8 mouse cellular contexts compared by ENCODE assay signal in genomic region chr9:66974721-66975225, GRCm38 (mm10). TPM values are rescaled to one million over a fixed set of nuclear protein-coding genes. Genes with fewer than 3 reads are reported as not detected.
DNase-seq lines count a peak whose midpoint lies in the region; ATAC-seq and TF ChIP-seq lines count a peak whose summit lies in the region.

No protein-coding gene starts in this region.

- under 1% methylated on average over 41 of the region's 41 CpGs for WGBS in embryonic facial prominence, embryonic 13.5 days
- under 1% methylated on average over 41 of the region's 41 CpGs for WGBS in heart, adult 2 months
- WGBS in kidney, adult 2 months, result under 1% methylated on average over 41 of the region's 41 CpGs

- peak overlapping the region; percentile 67 for H3K4me2 ChIP-seq in embryonic facial prominence, embryonic 13.5 days

- peak; percentile 88 for DNase-seq in CD4-positive, CD25-positive, alpha-beta regulatory T cell, adult 2 months (ENCODE audit: low read depth, low spot score)
- DNase-seq in adrenal gland, postnatal 4 days (ENCODE audit: low spot score in 2 of 2), result peak; percentile 26 to 52
- peak; percentile 81 to 85 for DNase-seq in heart, adult 2 months
- peak; percentile 93 for DNase-seq in kidney, adult 2 months
- peak; percentile 86 for DNase-seq in liver
- DNase-seq in monocyte, adult 2 months (ENCODE audit: low read depth in 1 of 2, low spot score in 2 of 2), result peak; percentile 75 to 83
- DNase-seq in spleen, postnatal 36 days (ENCODE audit: low spot score in 2 of 2), result peak; percentile 91 to 92

- H3K27me3 ChIP-seq in embryonic facial prominence, embryonic 13.5 days, result no peaks in the 10 kb centered on the region
- no peaks in the 10 kb centered on the region for H3K27me3 ChIP-seq in heart, adult 2 months (ENCODE audit: control insufficient read depth, insufficient read depth, low read length)
- no peaks in the 10 kb centered on the region for H3K27me3 ChIP-seq in kidney, adult 2 months (replicated peaks; ENCODE audit: control insufficient read depth, insufficient read depth, low read length)

- no peak for TF ChIP-seq EP300 in heart, adult 2 months (IDR thresholded peaks at IDR 0.05; ENCODE audit: insufficient read depth, low read depth, low read length)

- intact Hi-C loops in heart, adult 2 months (cut with DNase I), result loop anchor here (2.0 kb wide), 2 partner anchors 28 to 68 kb away; partner anchors contain the start of gene Rps27l

- peaks cover 14% of the 10 kb centered on the region for H3K36me3 ChIP-seq in embryonic facial prominence, embryonic 13.5 days
- no peaks in the 10 kb centered on the region for H3K36me3 ChIP-seq in heart, adult 2 months (ENCODE audit: control insufficient read depth, insufficient read depth, low read length)
- H3K36me3 ChIP-seq in kidney, adult 2 months (ENCODE audit: control insufficient read depth, insufficient read depth, low read length), result no peaks in the 10 kb centered on the region; the same call in 1 of the 2 replicates

- peak; percentile 32 for TF ChIP-seq CTCF in heart, adult 2 months (IDR thresholded peaks at IDR 0.05)
- TF ChIP-seq CTCF in kidney, adult 2 months (conservative IDR thresholded peaks at IDR 0.05; ENCODE audit: insufficient read depth, insufficient read length, low read depth, low read length), result no peak

- TF ChIP-seq POLR2A in heart, adult 2 months (IDR thresholded peaks at IDR 0.05; ENCODE audit: insufficient read depth, low read depth, low read length), result no peak; the same call in 1 of the 2 replicates
- no peak for TF ChIP-seq POLR2A in kidney, adult 2 months (IDR thresholded peaks at IDR 0.05; ENCODE audit: low read depth, low read length)

- peaks cover 10% of the 10 kb centered on the region; the same call in 1 of the 2 replicates for H3K4me1 ChIP-seq in embryonic facial prominence, embryonic 13.5 days
- no peaks in the 10 kb centered on the region for H3K4me1 ChIP-seq in heart, adult 2 months (ENCODE audit: control insufficient read depth, insufficient read depth, low read length)
- H3K4me1 ChIP-seq in kidney, adult 2 months (ENCODE audit: control insufficient read depth, insufficient read depth, low read length), result peaks cover 3% of the 10 kb centered on the region; the same call in 1 of the 2 replicates

- H3K9me3 ChIP-seq in embryonic facial prominence, embryonic 13.5 days, result no peaks in the 10 kb centered on the region

- peak overlapping the region; percentile 93 for H3K4me3 ChIP-seq in embryonic facial prominence, embryonic 13.5 days
- peak overlapping the region; percentile 92 for H3K4me3 ChIP-seq in heart, adult 2 months
- peak overlapping the region; percentile 86 for H3K4me3 ChIP-seq in kidney, adult 2 months (ENCODE audit: insufficient read depth, low read depth, low read length)

- no peaks in the 10 kb centered on the region for H3K79me2 ChIP-seq in heart, adult 2 months (replicated peaks; ENCODE audit: control insufficient read depth, insufficient read depth, low read length)

- peak overlapping the region; percentile 83 for H3K9ac ChIP-seq in embryonic facial prominence, embryonic 13.5 days
- peak overlapping the region; percentile 86 for H3K9ac ChIP-seq in heart, adult 2 months (ENCODE audit: low read depth, low read length)

- ATAC-seq in embryonic facial prominence, embryonic 13.5 days (ENCODE audit: insufficient number of reproducible peaks, insufficient read depth, low FRiP score, low TSS enrichment, low read depth), result peak; percentile 76

- peak overlapping the region; percentile 86 for H3K27ac ChIP-seq in embryonic facial prominence, embryonic 13.5 days
- H3K27ac ChIP-seq in heart, adult 2 months, result peak overlapping the region; percentile 84
- peak overlapping the region; percentile 91 for H3K27ac ChIP-seq in kidney, adult 2 months (ENCODE audit: insufficient read depth, low read depth, low read length)

RNA-seq across cellular contexts. Expression of gene Lactb, which starts 0.5 kb away (rescaled TPM):
- total RNA-seq in adrenal gland, postnatal 4 days (2021), result 10 to 100 TPM; 14.5 TPM
- polyA plus RNA-seq in embryonic facial prominence, embryonic 13.5 days (2015; fragmentation: Nextera tagmentation; extraction: Ambion mirVana), result 9.1 and 9.3 TPM in 2 replicates
- total RNA-seq in heart, adult 2 months (2021), result 10 to 100 TPM; 20.4 to 20.6 TPM
- polyA plus RNA-seq in heart, adult 2 months (2012; rRNA removed), result 6.8 and 10.8 TPM in 2 replicates
- polyA plus RNA-seq in kidney, adult 2 months (2012; rRNA removed), result 24.3 and 29.9 TPM in 2 replicates

RNA-seq across cellular contexts. Expression of gene Rps27l, which starts 28.9 kb away (rescaled TPM):
- total RNA-seq in adrenal gland, postnatal 4 days (2021), result 100 to 1,000 TPM; 301 to 308 TPM
- 725 and 760 TPM in 2 replicates for polyA plus RNA-seq in embryonic facial prominence, embryonic 13.5 days (2015; fragmentation: Nextera tagmentation; extraction: Ambion mirVana)
- total RNA-seq in heart, adult 2 months (2021), result 100 to 1,000 TPM; 157 to 180 TPM
- polyA plus RNA-seq in heart, adult 2 months (2012; rRNA removed), result 53.5 and 79.3 TPM in 2 replicates
- polyA plus RNA-seq in kidney, adult 2 months (2012; rRNA removed), result 92.4 and 128 TPM in 2 replicates

RNA-seq across cellular contexts. Expression of gene Rab8b, which starts 55.3 kb away (rescaled TPM):
- total RNA-seq in adrenal gland, postnatal 4 days (2021), result 10 to 100 TPM; 27.5 to 28.2 TPM
- 20.6 and 26.0 TPM in 2 replicates for polyA plus RNA-seq in embryonic facial prominence, embryonic 13.5 days (2015; fragmentation: Nextera tagmentation; extraction: Ambion mirVana)
- total RNA-seq in heart, adult 2 months (2021), result 1 to 10 TPM; 8.5 to 9.8 TPM
- 5.5 and 10.0 TPM in 2 replicates for polyA plus RNA-seq in heart, adult 2 months (2012; rRNA removed)
- 5.6 and 8.1 TPM in 2 replicates for polyA plus RNA-seq in kidney, adult 2 months (2012; rRNA removed)

Comparison
In these comparisons a context has a peak if more than half of its experiments do, and no peak if none do; other contexts are left out.
1. Peak in every context shown above with its lines: DNase-seq, ATAC-seq, H3K4me3 ChIP-seq and H3K27ac ChIP-seq.
2. DNase-seq: peak in every context shown above with its lines; median percentile 93 in kidney, adult 2 months; 92 in spleen, postnatal 36 days; 88 in CD4-positive, CD25-positive, alpha-beta regulatory T cell, adult 2 months; 86 in liver; 83 in heart, adult 2 months; 79 in monocyte, adult 2 months; 39 in adrenal gland, postnatal 4 days.